Mouse (Mus musculus) hindbrain, embryonic 16.5 days (tissue): ENCODE data around the gene Nxn. TPM values are rescaled to one million over a fixed set of nuclear protein-coding genes. Genes with fewer than 3 reads are reported as not detected.

Source experiments
- ATAC-seq: fragments of 200-750 bp; cut with Nextera tagmentation; 2 replicates; pipeline ENCODE4 v1.8.0; 2017; ENCODE audit warnings: moderate TSS enrichment, moderate library complexity
- H3K27ac ChIP-seq: fragments of 300-500 bp; sonication (generic); 2 replicates; pipeline ENCODE4 v1.5.1; 2014; ENCODE audit warnings: low read depth, mild to moderate bottlenecking, control low read depth, low read length, moderate library complexity
- H3K27me3 ChIP-seq: fragments of 300-500 bp; sonication (generic); replicated peaks from 2 replicates; pipeline ENCODE4 v1.6.1; 2014; ENCODE audit warnings: low read length; ENCODE audit not compliant: control insufficient read depth, insufficient read depth
- H3K36me3 ChIP-seq: fragments of 300-500 bp; sonication (generic); 2 replicates; pipeline ENCODE4 v1.6.1; 2014; ENCODE audit warnings: mild to moderate bottlenecking, low read length, moderate library complexity, mixed read lengths; ENCODE audit not compliant: control insufficient read depth, insufficient read depth
- H3K4me1 ChIP-seq: fragments of 300-500 bp; sonication (generic); 2 replicates; pipeline ENCODE4 v1.6.1; 2014; ENCODE audit warnings: low read depth, low read length; ENCODE audit not compliant: control insufficient read depth, insufficient read depth
- H3K4me2 ChIP-seq: fragments of 300-500 bp; sonication (generic); 2 replicates; pipeline ENCODE4 v1.6.1; 2014; ENCODE audit warnings: mild to moderate bottlenecking, low read length, control low read depth, moderate library complexity
- H3K4me3 ChIP-seq: fragments of 300-500 bp; sonication (generic); 2 replicates; pipeline ENCODE4 v1.5.1; 2014; ENCODE audit warnings: mild to moderate bottlenecking, low read length, control low read depth, moderate library complexity
- H3K9ac ChIP-seq: fragments of 300-500 bp; sonication (generic); 2 replicates; pipeline ENCODE4 v1.6.1; 2014; ENCODE audit warnings: low read depth, mild to moderate bottlenecking, control low read depth, low read length, moderate library complexity
- H3K9me3 ChIP-seq: fragments of 300-500 bp; sonication (generic); 2 replicates; pipeline ENCODE4 v1.6.1; 2014; ENCODE audit warnings: mild to moderate bottlenecking, low read length, moderate library complexity; ENCODE audit not compliant: control insufficient read depth
- whole genome bisulfite sequencing: fragments of 180-500 bp; shearing (Covaris S2); extraction: QIAGEN DNeasy Blood & Tissue Kit; methylation state at CpG from one replicate; pipeline ENCODE4 v1.1.7; 2014; 5-methylcytosine and 5-hydroxymethylcytosine counted together
- polyA plus RNA-seq: library from polyadenylated mRNA; unstranded; fragments of >200 nt; fragmentation: Nextera tagmentation; extraction: Ambion mirVana; gene quantifications from 2 replicates; pipeline ENCODE4 v1.2.1, GENCODE M21; 2015

The Nxn gene
- polyA plus RNA-seq, 1 experiment from 2014 or later, result 22.2 TPM

DNA sequence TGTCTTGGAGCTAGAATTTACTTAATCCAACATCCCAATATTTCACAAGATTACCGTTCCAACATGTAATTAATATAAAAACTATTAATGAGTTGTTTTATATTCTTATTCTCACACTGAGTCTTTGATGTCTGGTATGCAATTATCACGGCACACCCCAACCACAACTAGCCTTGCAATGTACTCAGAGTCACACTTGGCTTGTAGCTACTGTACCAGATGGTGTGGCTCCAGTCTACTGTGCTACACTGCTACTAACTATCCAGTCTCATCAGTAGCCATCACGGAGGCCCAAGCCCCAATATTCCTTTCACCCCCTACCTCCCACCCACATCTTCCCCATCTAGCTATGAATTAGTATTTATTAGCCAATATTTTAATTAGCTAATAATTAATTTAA lies 22.5 kb downstream of the Nxn start:
- Histone ChIP-seq H3K4me1 (peaks cover 21% of the 10 kb centered on the region), H3K9me3 (no peaks in the 10 kb centered on the region), H3K4me3 (no peak overlapping the region), H3K27ac (no peak overlapping the region), H3K9ac (no peak overlapping the region), H3K36me3 (no peaks in the 10 kb centered on the region), H3K4me2 (no peak overlapping the region), H3K27me3 (no peaks in the 10 kb centered on the region)
- no peak for ATAC-seq
- WGBS, result 88% methylated on average over 3 of the region's 3 CpGs

DNA sequence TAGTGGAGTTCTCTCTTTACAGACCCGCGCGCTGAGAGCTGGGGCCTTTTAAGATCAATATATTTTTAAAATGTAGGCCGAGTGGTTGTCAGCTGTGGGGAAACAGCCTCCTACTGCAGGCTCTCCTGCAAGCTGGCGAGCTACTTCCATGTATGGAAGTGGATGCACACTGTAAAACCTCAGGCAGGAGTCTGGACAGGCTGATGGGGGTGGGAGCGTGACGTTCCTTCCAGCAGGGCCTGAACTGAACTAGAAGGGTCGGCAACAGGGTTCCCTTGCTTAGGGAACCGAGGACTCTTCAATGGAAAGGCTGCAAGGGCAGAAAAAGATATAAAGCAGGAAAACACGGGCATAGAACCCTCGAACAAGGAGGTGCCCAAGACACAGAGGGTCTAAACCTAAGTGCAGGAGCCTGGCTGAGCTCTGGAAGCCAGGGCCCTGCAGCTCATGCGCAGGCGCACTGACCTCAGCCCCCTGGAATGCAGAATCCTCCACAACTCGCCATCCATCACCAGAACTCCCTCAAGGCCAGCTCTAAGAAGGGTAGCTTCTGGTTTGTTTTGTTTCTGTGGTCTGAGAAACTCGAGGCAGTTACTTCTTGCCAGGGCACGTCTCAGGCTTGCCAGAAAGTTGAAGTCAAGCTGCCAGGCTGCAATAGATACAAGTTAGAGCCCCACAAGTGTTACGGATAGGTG lies 24.3 kb downstream of the Nxn start:
- Histone ChIP-seq H3K36me3 (no peaks in the 10 kb centered on the region), H3K27me3 (no peaks in the 10 kb centered on the region), H3K9ac (no peak overlapping the region), H3K4me2 (no peak overlapping the region), H3K4me1 (peaks cover 17% of the 10 kb centered on the region), H3K4me3 (no peak overlapping the region), H3K27ac (no peak overlapping the region), H3K9me3 (no peaks in the 10 kb centered on the region)
- WGBS, result 62% methylated on average over 17 of the region's 17 CpGs
- peak; percentile 67; the same call in 1 of the 2 replicates for ATAC-seq

DNA sequence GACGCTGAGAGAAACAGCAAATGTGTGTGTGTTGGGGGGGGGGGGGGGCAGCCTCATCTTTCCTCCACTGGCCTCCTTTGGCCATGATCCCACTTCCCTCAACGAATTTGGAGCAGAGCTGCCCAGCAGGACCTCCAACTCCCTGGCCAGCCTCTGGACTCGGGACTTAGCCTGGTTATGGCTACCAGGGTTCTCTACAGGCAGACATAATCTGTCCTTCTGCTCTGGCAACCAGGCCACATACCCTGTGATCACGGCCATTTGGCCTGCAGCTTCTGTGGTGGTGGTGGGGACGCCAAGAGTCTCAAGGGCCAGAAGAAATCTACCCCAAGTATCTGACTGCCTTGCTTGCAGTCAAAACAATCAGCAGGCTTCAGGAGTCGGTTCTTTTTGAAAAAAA lies 26.4 kb downstream of the Nxn start:
- ATAC-seq, result no peak
- Histone ChIP-seq H3K4me1 (peaks cover 17% of the 10 kb centered on the region), H3K9me3 (no peaks in the 10 kb centered on the region), H3K36me3 (no peaks in the 10 kb centered on the region), H3K4me3 (no peak overlapping the region), H3K27ac (no peak overlapping the region), H3K27me3 (no peaks in the 10 kb centered on the region), H3K9ac (no peak overlapping the region), H3K4me2 (no peak overlapping the region)
- WGBS, result 41% methylated on average over 6 of the region's 6 CpGs

DNA sequence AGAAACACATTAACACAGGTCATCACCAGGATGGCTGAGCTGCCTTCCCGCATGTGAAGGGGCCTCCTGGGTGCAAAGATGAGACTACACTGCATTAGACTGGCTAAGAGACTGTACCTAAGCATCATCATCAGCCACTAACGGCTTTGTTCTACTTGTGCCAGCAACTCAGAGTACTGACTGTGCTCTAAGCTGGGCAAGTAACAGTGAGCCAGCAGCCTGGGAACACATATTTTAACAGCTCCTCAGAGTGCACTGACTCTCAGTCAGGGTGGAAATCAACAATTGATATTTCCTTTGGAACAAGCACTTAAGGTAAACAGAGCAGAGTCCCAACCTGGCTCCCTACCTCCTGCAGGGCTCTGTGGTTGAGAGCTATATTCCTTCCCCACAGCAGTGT lies 26.8 kb downstream of the Nxn start:
- peaks cover 17% of the 10 kb centered on the region for H3K4me1 ChIP-seq
- no peak overlapping the region for H3K4me2 ChIP-seq
- no peaks in the 10 kb centered on the region for H3K27me3 ChIP-seq
- H3K4me3 ChIP-seq, result no peak overlapping the region
- peak; percentile 27; the same call in 1 of the 2 replicates for ATAC-seq
- no peaks in the 10 kb centered on the region for H3K9me3 ChIP-seq
- 51% methylated on average over 2 of the region's 2 CpGs for WGBS
- H3K27ac ChIP-seq, result peak overlapping the region; percentile 20; the same call in 1 of the 2 replicates
- no peak overlapping the region; the same call in 1 of the 2 replicates for H3K9ac ChIP-seq
- H3K36me3 ChIP-seq, result no peaks in the 10 kb centered on the region

DNA sequence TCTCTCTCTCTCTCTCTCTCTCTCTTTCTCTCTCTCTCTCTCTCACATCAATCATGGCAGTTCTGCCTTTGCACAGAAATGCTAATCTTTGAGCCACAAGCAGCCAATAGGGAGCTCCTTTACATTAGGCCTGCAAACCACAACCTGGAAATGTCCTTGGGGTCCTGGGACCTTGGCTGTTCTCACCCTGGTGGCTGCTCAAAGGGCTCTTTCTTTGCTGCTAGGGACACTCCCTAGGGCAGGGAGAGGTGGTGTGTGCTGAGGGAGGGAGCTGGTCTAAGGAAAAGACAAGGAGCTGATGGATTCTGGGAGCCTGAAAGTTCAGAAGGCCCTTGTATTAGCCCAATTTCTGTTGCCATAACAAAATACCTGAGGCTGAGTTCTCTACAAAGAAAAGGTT lies 28.4 kb downstream of the Nxn start:
- no peaks in the 10 kb centered on the region for H3K27me3 ChIP-seq
- H3K27ac ChIP-seq, result no peak overlapping the region
- H3K9ac ChIP-seq, result no peak overlapping the region
- H3K9me3 ChIP-seq, result no peaks in the 10 kb centered on the region
- no peak overlapping the region for H3K4me3 ChIP-seq
- H3K4me2 ChIP-seq, result no peak overlapping the region
- ATAC-seq, result no peak
- peaks cover 17% of the 10 kb centered on the region for H3K4me1 ChIP-seq
- no peaks in the 10 kb centered on the region for H3K36me3 ChIP-seq

DNA sequence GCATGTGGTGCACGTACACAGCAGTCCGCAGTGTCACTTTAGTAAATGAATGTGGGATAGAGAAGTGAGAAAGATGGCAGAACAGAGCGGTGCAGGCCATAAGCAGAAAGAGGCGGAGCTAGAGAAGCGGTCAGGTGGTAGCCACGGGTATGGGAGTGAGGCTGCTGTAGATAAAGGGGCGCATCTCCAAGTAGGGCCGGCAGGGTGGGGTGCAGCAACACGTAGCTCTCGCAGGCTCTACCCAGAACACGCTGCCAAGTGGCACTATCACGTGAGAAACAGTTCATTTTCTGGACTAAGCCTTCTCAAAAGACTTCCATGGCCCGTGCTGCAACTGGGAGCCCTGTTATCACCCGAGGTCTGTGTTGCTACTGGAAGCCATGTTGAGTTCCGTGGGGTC lies 32.2 kb downstream of the Nxn start:
- H3K4me1 ChIP-seq, result peaks cover 9% of the 10 kb centered on the region
- WGBS, result 89% methylated on average over 15 of the region's 15 CpGs
- no peaks in the 10 kb centered on the region for H3K9me3 ChIP-seq
- no peaks in the 10 kb centered on the region for H3K36me3 ChIP-seq
- no peak for ATAC-seq
- H3K4me3 ChIP-seq, result no peak overlapping the region
- no peak overlapping the region for H3K9ac ChIP-seq
- no peak overlapping the region for H3K27ac ChIP-seq
- no peak overlapping the region for H3K4me2 ChIP-seq
- H3K27me3 ChIP-seq, result no peaks in the 10 kb centered on the region

DNA sequence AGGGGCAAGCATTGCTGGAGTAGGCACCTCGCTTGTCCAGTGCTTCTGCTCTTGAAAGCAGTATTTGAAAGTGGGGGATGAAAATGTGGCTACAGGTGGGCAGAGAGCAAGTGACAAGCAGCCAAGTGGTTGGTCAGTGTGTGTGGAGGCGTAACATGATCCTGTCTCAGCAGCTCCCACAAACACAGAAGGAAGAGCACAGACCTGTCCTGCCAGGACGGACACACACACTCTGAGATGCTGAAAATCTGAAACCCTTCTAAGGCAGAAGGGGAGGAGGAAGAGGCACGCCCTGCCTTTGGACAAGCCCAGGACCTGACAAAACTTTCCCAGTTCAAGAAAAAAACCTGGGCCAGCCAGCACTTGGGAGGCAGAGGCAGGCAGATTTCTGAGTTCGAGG lies 34.9 kb downstream of the Nxn start:
- Histone ChIP-seq H3K4me2 (no peak overlapping the region), H3K4me1 (peaks cover 15% of the 10 kb centered on the region), H3K27ac (no peak overlapping the region), H3K9ac (no peak overlapping the region), H3K4me3 (no peak overlapping the region), H3K9me3 (no peaks in the 10 kb centered on the region), H3K27me3 (no peaks in the 10 kb centered on the region), H3K36me3 (no peaks in the 10 kb centered on the region)
- ATAC-seq, result no peak
- WGBS, result 59% methylated on average over 5 of the region's 5 CpGs

DNA sequence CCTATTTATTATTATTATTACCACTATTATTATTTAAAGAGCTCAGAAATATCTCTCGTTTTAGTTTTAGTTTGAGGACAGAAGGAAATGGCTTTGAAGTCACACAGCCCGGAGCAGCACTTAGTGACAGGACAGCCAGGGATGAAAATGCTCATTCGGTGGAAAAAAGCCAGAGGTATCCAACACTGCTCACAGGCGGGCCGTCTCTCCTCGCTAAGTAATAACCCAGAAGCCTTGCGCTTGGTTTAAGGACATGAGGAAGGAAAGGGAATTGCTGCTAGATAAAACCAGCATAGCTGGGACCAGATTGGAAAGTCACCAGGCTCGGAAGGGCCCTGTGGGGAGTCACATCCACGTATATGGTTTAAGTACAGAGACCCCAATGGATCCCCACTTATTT lies 35.3 kb downstream of the Nxn start:
- H3K4me2 ChIP-seq, result no peak overlapping the region
- H3K9ac ChIP-seq, result no peak overlapping the region
- ATAC-seq, result no peak

DNA sequence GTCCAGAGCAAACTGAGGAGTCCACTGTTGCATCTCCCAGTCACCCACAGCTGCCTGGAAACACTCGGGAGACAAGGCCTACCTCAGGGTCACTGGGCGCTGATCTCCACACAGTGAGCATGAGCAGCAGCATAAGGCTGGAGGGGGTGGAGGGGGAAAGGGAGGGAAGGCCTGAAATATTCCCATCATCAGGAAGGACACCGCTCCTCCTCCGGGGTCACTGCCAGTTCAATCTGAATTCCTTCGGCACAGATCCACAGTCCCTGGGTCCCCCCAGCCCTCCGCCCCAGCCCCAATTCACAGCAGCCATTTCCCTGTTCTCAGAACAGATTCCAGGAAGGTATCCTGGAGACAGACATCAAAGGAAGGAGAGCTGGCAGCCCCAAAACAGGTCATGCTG lies 35.8 kb downstream of the Nxn start:
- 2% methylated on average over 6 of the region's 6 CpGs for WGBS
- ATAC-seq, result peak; percentile 68
- no peak overlapping the region for H3K4me3 ChIP-seq
- no peaks in the 10 kb centered on the region for H3K9me3 ChIP-seq
- H3K27ac ChIP-seq, result peak overlapping the region; percentile 32; the same call in 1 of the 2 replicates
- H3K4me2 ChIP-seq, result 0 out of 2 replicates have a peak overlapping the region, but pooled peaks have one; percentile 15
- H3K4me1 ChIP-seq, result peaks cover 21% of the 10 kb centered on the region
- peak overlapping the region; percentile 18; the same call in 1 of the 2 replicates for H3K9ac ChIP-seq
- H3K27me3 ChIP-seq, result no peaks in the 10 kb centered on the region
- H3K36me3 ChIP-seq, result no peaks in the 10 kb centered on the region

More for the DNA sequence above, 35.3 kb downstream of the Nxn start:
- Histone ChIP-seq H3K4me3 (no peak overlapping the region), H3K27me3 (no peaks in the 10 kb centered on the region), H3K4me1 (peaks cover 19% of the 10 kb centered on the region), H3K9me3 (no peaks in the 10 kb centered on the region), H3K36me3 (no peaks in the 10 kb centered on the region), H3K27ac (peak overlapping the region; percentile 18; the same call in 1 of the 2 replicates)
- 10% methylated on average over 9 of the region's 9 CpGs for WGBS
